Mouse (Mus musculus): ENCODE data around the gene Ccdc34.

Ccdc34 gene

GRCm38 (mm10) chr2:110220492-110220891 is 202.9 kb downstream of the Ccdc34 start:
- DNase-seq: no peak

- peak in 1 of 2 experiments; percentile 12 for DNase-seq
Measured at GRCm38 (mm10) chr2:110222793-110223192, 205.2 kb downstream of the Ccdc34 start.
